Mouse (Mus musculus) small intestine, adult 2 months (tissue): ENCODE measurements around the gene Arhgap42.

ENCODE experiments used
- CTCF ChIP-seq: fragments of 200-500 bp; IDR thresholded peaks from 2 replicates; pipeline ENCODE4 v1.5.1; 2012; ENCODE audit warnings: low read depth, mild to moderate bottlenecking, control low read depth, inconsistent platforms, low read length, moderate library complexity, mixed read lengths; ENCODE audit not compliant: insufficient replicate concordance, insufficient read length; ENCODE audit errors: extremely low read depth
- POLR2A ChIP-seq: fragments of 200-500 bp; IDR thresholded peaks from 2 replicates; pipeline ENCODE4 v1.6.1; 2012; ENCODE audit warnings: low read depth, mild to moderate bottlenecking, control low read depth, inconsistent platforms, low read length, moderate library complexity

- TF ChIP-seq CTCF (no peak), POLR2A (no peak)
Measured at GRCm38 (mm10) chr9:9245994-9246393, 7.1 kb upstream of the Arhgap42 start.
